Mouse (Mus musculus): ENCODE results near the gene Traf1.

GRCm38 (mm10) chr2:34922729-34923128 lies 38.8 kb downstream of the Traf1 start:
- TF ChIP-seq CTCF (IDR thresholded peaks at IDR 0.05) (no peak), EP300 (IDR thresholded peaks at IDR 0.05) (no peak)

Measured in lung, postnatal 0 days (tissue).